9 mouse cellular contexts compared by ENCODE assay signal in the genomic region with DNA sequence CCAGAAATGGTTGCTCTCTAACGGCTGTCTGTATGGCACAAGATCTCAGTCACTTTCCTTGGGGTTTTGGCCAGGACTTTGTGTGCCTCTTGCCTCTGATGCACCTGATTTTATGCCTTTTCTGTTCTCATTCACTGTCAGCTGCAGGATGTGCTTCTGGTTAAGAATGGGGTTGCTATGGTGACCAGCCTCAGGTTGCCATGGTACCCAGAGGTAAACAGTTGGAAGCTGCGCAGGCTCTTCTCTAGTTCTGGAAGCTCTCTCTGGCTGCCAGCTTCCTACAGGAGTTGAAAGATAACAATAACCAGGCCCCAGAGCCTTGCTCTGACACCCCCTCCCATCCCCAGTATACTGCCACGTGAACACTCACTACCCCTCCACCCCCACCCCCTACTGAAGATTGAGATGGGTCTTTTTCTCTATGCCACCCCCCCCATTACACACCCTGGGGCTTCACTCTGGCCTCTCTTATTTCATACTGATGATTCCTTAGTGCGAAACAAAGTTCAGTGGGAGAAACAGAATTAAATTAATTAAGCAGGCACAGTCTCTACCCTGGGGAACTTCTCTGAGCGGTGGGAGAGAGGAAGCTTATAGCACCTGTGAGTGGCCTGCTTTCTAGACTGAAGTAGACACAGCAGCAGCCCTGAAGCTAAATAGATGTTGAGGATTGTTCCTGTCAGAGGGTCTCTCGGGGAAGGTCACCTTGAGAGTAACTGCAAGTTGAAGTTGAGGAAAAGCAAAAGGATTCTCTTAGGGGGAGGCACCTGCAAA. TPM values are rescaled to one million over a fixed set of nuclear protein-coding genes. Genes with fewer than 3 reads are reported as not detected.
DNase-seq lines count a peak whose midpoint lies in the region; ATAC-seq and TF ChIP-seq lines count a peak whose summit lies in the region.
"Had no signal": no experiment of that assay in that cellular context is flagged by ENCODE, and none has a peak within 500 bp of the region (broad histone marks: within the 10 kb centered on the region; RNA-seq: fewer than 3 reads in every experiment).

No protein-coding gene starts in this region.

- peaks cover 10% of the 10 kb centered on the region for H3K27me3 ChIP-seq in hindbrain, embryonic 12.5 days

- H3K9me3 ChIP-seq in hindbrain, embryonic 12.5 days (replicated peaks), result no peaks in the 10 kb centered on the region

- no peaks in the 10 kb centered on the region for H3K36me3 ChIP-seq in hindbrain, embryonic 12.5 days

- 38% methylated on average over 6 of the region's 6 CpGs for WGBS in hindbrain, embryonic 12.5 days

- DNase-seq in ZHBTc4 (ENCODE audit: low read depth, low spot score), result peak; percentile 57
- peak; percentile 74 for DNase-seq in embryo, embryonic 10 days (ENCODE audit: low spot score)
- DNase-seq in left cerebral cortex, postnatal 25 days (ENCODE audit: low spot score in 2 of 2), result peak; percentile 90 to 97
- DNase-seq in right cerebral cortex, postnatal 14 days, result peak; percentile 74
- DNase-seq in heart, postnatal 14 days, result no peak
- no peak for DNase-seq in gastrocnemius, postnatal 25 days
- DNase-seq in gastrocnemius, adult 2 months, result no peak

- peak; percentile 91 for ATAC-seq in hindbrain, embryonic 12.5 days (ENCODE audit: low FRiP score)

- no peak overlapping the region for H3K4me3 ChIP-seq in hindbrain, embryonic 12.5 days
- no peak overlapping the region for H3K4me3 ChIP-seq in gastrocnemius, adult 2 months

- intact Hi-C loops in left cerebral cortex, postnatal 25 days (cut with DNase I), result no loop called here
- intact Hi-C loops in heart, postnatal 14 days (cut with DNase I), result no loop called here
- intact Hi-C loops in gastrocnemius, adult 2 months (cut with DNase I), result no loop called here

- H3K27ac ChIP-seq in hindbrain, embryonic 12.5 days, result no peak overlapping the region
- H3K27ac ChIP-seq in gastrocnemius, adult 2 months, result no peak overlapping the region
- H3K27ac ChIP-seq: kidney, postnatal 0 days had no signal

- H3K9ac ChIP-seq in hindbrain, embryonic 12.5 days, result no peak overlapping the region

- no peak overlapping the region for H3K4me2 ChIP-seq in hindbrain, embryonic 12.5 days (replicated peaks)

- peaks cover 19% of the 10 kb centered on the region for H3K4me1 ChIP-seq in hindbrain, embryonic 12.5 days

- TF ChIP-seq CTCF in gastrocnemius, adult 2 months (IDR thresholded peaks at IDR 0.05), result no peak

RNA-seq across cellular contexts. Expression of a gene that starts 6.1 kb away (rescaled TPM):
- 0.15 TPM in 1 of 2 replicates, not detected in the other for polyA plus RNA-seq in hindbrain, embryonic 12.5 days (2016; fragmentation: Nextera tagmentation; extraction: Ambion mirVana)
- total RNA-seq in left cerebral cortex, postnatal 25 days (2021), result not detected
- total RNA-seq in heart, postnatal 14 days (2021), result under 1 TPM; 0.24 to 0.32 TPM
- total RNA-seq in gastrocnemius, postnatal 25 days (2021), result under 1 TPM; 0.24 to 0.59 TPM
- under 1 TPM; 0.26 to 0.45 TPM for total RNA-seq in gastrocnemius, adult 2 months (2021)
- polyA plus RNA-seq: kidney, postnatal 0 days had no signal

Comparison
In these comparisons a context has a peak if more than half of its experiments do, and no peak if none do; other contexts are left out.
1. DNase-seq: peak in ZHBTc4 (single experiment), embryo, embryonic 10 days (single experiment), left cerebral cortex, postnatal 25 days (2 of 2) and right cerebral cortex, postnatal 14 days (single experiment); none in heart, postnatal 14 days (0 of 2), gastrocnemius, postnatal 25 days (single experiment) and gastrocnemius, adult 2 months (single experiment).